Comparison of ENCODE assay signal across 21 mouse cellular contexts in genomic region chr14:26547516-26548488, GRCm38 (mm10). TPM values are rescaled to one million over a fixed set of nuclear protein-coding genes. Genes with fewer than 3 reads are reported as not detected.
DNase-seq lines count a peak whose midpoint lies in the region; ATAC-seq and TF ChIP-seq lines count a peak whose summit lies in the region.
"Had no signal": no experiment of that assay in that cellular context is flagged by ENCODE, and none has a peak within 500 bp of the region (broad histone marks: within the 10 kb centered on the region; RNA-seq: fewer than 3 reads in every experiment).

No protein-coding gene starts in this region.

- no peak overlapping the region for H3K9ac ChIP-seq in liver, postnatal 0 days (replicated peaks)
- H3K9ac ChIP-seq in liver, embryonic 11.5 days (ENCODE audit: low read depth, low read length), result no peak overlapping the region
- no peak overlapping the region for H3K9ac ChIP-seq in stomach, embryonic 15.5 days
- no peak overlapping the region for H3K9ac ChIP-seq in hindbrain, embryonic 13.5 days
- H3K9ac ChIP-seq: embryonic facial prominence, embryonic 13.5 days; forebrain, embryonic 12.5 days; heart, embryonic 13.5 days; hindbrain, embryonic 12.5 days had no signal

- no peak for TF ChIP-seq CTCF in liver, postnatal 0 days (IDR thresholded peaks at IDR 0.05; ENCODE audit: low read depth)

- no peaks in the 10 kb centered on the region for H3K36me3 ChIP-seq in liver, postnatal 0 days (replicated peaks; ENCODE audit: insufficient read depth, low read length)
- no peaks in the 10 kb centered on the region for H3K36me3 ChIP-seq in liver, embryonic 11.5 days (ENCODE audit: control insufficient read depth, insufficient read depth, low read length)
- H3K36me3 ChIP-seq in stomach, embryonic 15.5 days, result no peaks in the 10 kb centered on the region
- H3K36me3 ChIP-seq in hindbrain, embryonic 13.5 days, result no peaks in the 10 kb centered on the region
- H3K36me3 ChIP-seq: embryonic facial prominence, embryonic 13.5 days; forebrain, embryonic 12.5 days; heart, embryonic 13.5 days; hindbrain, embryonic 12.5 days had no signal

- ATAC-seq in liver, postnatal 0 days, result peak; percentile 82
- ATAC-seq in liver, embryonic 11.5 days (replicated peaks; ENCODE audit: low FRiP score), result no peak
- ATAC-seq in stomach, embryonic 15.5 days (ENCODE audit: insufficient read depth, low FRiP score, low read depth), result peak; percentile 58; the same call in 1 of the 2 replicates
- no peak for ATAC-seq in hindbrain, embryonic 13.5 days (ENCODE audit: low FRiP score)
- ATAC-seq: activated CD4-positive, CD25-positive, alpha-beta regulatory T cell, adult 4 months; forebrain, embryonic 16.5 days; hindbrain, postnatal 0 days; Patski had no signal

- H3K4me1 ChIP-seq in liver, postnatal 0 days (ENCODE audit: insufficient read depth), result no peaks in the 10 kb centered on the region
- H3K4me1 ChIP-seq in liver, embryonic 11.5 days (replicated peaks; ENCODE audit: control insufficient read depth, insufficient read depth, low read length), result no peaks in the 10 kb centered on the region
- H3K4me1 ChIP-seq in stomach, embryonic 15.5 days, result no peaks in the 10 kb centered on the region
- H3K4me1 ChIP-seq in hindbrain, embryonic 13.5 days (replicated peaks), result no peaks in the 10 kb centered on the region
- H3K4me1 ChIP-seq: embryonic facial prominence, embryonic 13.5 days; forebrain, embryonic 12.5 days; heart, embryonic 13.5 days; hindbrain, embryonic 12.5 days had no signal

- WGBS in liver, postnatal 0 days (ENCODE audit: insufficient replicate concordance), result 67% methylated on average over 10 of the region's 10 CpGs
- WGBS in liver, embryonic 11.5 days, result 79% methylated on average over 10 of the region's 10 CpGs
- 67% methylated on average over 10 of the region's 10 CpGs for WGBS in stomach, embryonic 15.5 days
- WGBS in hindbrain, embryonic 13.5 days, result 86% methylated on average over 10 of the region's 10 CpGs

- no peaks in the 10 kb centered on the region for H3K27me3 ChIP-seq in liver, postnatal 0 days (ENCODE audit: insufficient read depth, low read length)
- no peaks in the 10 kb centered on the region for H3K27me3 ChIP-seq in liver, embryonic 11.5 days (replicated peaks; ENCODE audit: control insufficient read depth, insufficient read depth, low read length)
- no peaks in the 10 kb centered on the region for H3K27me3 ChIP-seq in stomach, embryonic 15.5 days (replicated peaks)
- H3K27me3 ChIP-seq in hindbrain, embryonic 13.5 days, result no peaks in the 10 kb centered on the region
- H3K27me3 ChIP-seq: CH12.LX; embryonic facial prominence, embryonic 13.5 days; heart, embryonic 13.5 days; hindbrain, embryonic 12.5 days; Patski had no signal

- no peak overlapping the region; the same call in 1 of the 2 replicates for H3K27ac ChIP-seq in liver, postnatal 0 days (ENCODE audit: low read depth)
- H3K27ac ChIP-seq in liver, embryonic 11.5 days (ENCODE audit: low read depth, low read length), result no peak overlapping the region
- H3K27ac ChIP-seq in stomach, embryonic 15.5 days, result no peak overlapping the region
- H3K27ac ChIP-seq in hindbrain, embryonic 13.5 days, result no peak overlapping the region
- H3K27ac ChIP-seq: embryonic facial prominence, embryonic 13.5 days; forebrain, embryonic 12.5 days; heart, embryonic 13.5 days; hindbrain, embryonic 12.5 days; hindbrain, postnatal 0 days had no signal

- H3K4me3 ChIP-seq in liver, postnatal 0 days (ENCODE audit: low read depth, low read length), result no peak overlapping the region
- no peak overlapping the region for H3K4me3 ChIP-seq in liver, embryonic 11.5 days (ENCODE audit: low read depth, low read length)
- no peak overlapping the region for H3K4me3 ChIP-seq in stomach, embryonic 15.5 days (replicated peaks)
- H3K4me3 ChIP-seq in hindbrain, embryonic 13.5 days, result no peak overlapping the region
- H3K4me3 ChIP-seq: embryonic facial prominence, embryonic 13.5 days; forebrain, embryonic 12.5 days; heart, embryonic 13.5 days; hindbrain, embryonic 12.5 days had no signal

- TF ChIP-seq EP300 in liver, postnatal 0 days (IDR thresholded peaks at IDR 0.05; ENCODE audit: low read depth), result no peak

- no peaks in the 10 kb centered on the region for H3K9me3 ChIP-seq in liver, postnatal 0 days (ENCODE audit: low read length)
- H3K9me3 ChIP-seq in liver, embryonic 11.5 days (ENCODE audit: control insufficient read depth, low read length), result no peaks in the 10 kb centered on the region
- no peaks in the 10 kb centered on the region for H3K9me3 ChIP-seq in stomach, embryonic 15.5 days
- H3K9me3 ChIP-seq in hindbrain, embryonic 13.5 days, result no peaks in the 10 kb centered on the region
- H3K9me3 ChIP-seq: embryonic facial prominence, embryonic 13.5 days; forebrain, embryonic 12.5 days; heart, embryonic 13.5 days; hindbrain, embryonic 12.5 days had no signal

- no peak overlapping the region for H3K4me2 ChIP-seq in liver, postnatal 0 days (ENCODE audit: low read depth, low read length)
- no peak overlapping the region for H3K4me2 ChIP-seq in liver, embryonic 11.5 days
- H3K4me2 ChIP-seq in stomach, embryonic 15.5 days, result no peak overlapping the region
- H3K4me2 ChIP-seq in hindbrain, embryonic 13.5 days, result no peak overlapping the region
- H3K4me2 ChIP-seq: embryonic facial prominence, embryonic 13.5 days; forebrain, embryonic 12.5 days; heart, embryonic 13.5 days; hindbrain, embryonic 12.5 days had no signal

- peak; percentile 28 for DNase-seq in adrenal gland, postnatal 10 days
- no peak for DNase-seq in adrenal gland, adult 8-10 months
- no peak for DNase-seq in liver, postnatal 0 days
- no peak for DNase-seq in liver, embryonic 11.5 days (ENCODE audit: low spot score)
- DNase-seq in embryo, embryonic 11 days, result no peak
- DNase-seq: cerebellum, adult 11-12 months; cerebellum, adult 9-10 months; cerebellum, postnatal 25 days; gastrocnemius, postnatal 25 days; heart, postnatal 4 days had no signal

RNA-seq across cellular contexts. Expression of gene Slmap, which starts 13.1 kb away (rescaled TPM):
- total RNA-seq in adrenal gland, postnatal 10 days (2021), result 100 to 1,000 TPM in 1 of 2 experiments, 10 to 100 TPM in 1; 96.7 to 114 TPM
- 10 to 100 TPM; 71.2 to 93.9 (median 81.5) TPM for total RNA-seq in adrenal gland, adult 8-10 months (2022)
- 11.7 and 12.3 TPM in 2 replicates for polyA plus RNA-seq in liver, postnatal 0 days (2015; fragmentation: Nextera tagmentation; extraction: Ambion mirVana)
- 27.5 and 28.4 TPM in 2 replicates for polyA plus RNA-seq in liver, embryonic 11.5 days (2014; fragmentation: Nextera tagmentation; extraction: Ambion mirVana)
- polyA plus RNA-seq in stomach, embryonic 15.5 days (2015; fragmentation: Nextera tagmentation; extraction: Ambion mirVana), result 48.3 and 49.9 TPM in 2 replicates
- 11.4 and 13.3 TPM in 2 replicates for polyA plus RNA-seq in hindbrain, embryonic 13.5 days (2015; fragmentation: Nextera tagmentation; extraction: Ambion mirVana)

RNA-seq across cellular contexts. Expression of gene Dennd6a, which starts 25.9 kb away (rescaled TPM):
- total RNA-seq in adrenal gland, postnatal 10 days (2021), result 10 to 100 TPM; 31.8 to 36.1 TPM
- 10 to 100 TPM; 31.6 to 44.2 (median 40.0) TPM for total RNA-seq in adrenal gland, adult 8-10 months (2022)
- polyA plus RNA-seq in liver, postnatal 0 days (2015; fragmentation: Nextera tagmentation; extraction: Ambion mirVana), result 9.9 and 11.8 TPM in 2 replicates
- 24.8 and 27.8 TPM in 2 replicates for polyA plus RNA-seq in liver, embryonic 11.5 days (2014; fragmentation: Nextera tagmentation; extraction: Ambion mirVana)
- 34.4 and 36.0 TPM in 2 replicates for polyA plus RNA-seq in stomach, embryonic 15.5 days (2015; fragmentation: Nextera tagmentation; extraction: Ambion mirVana)
- 20.6 and 20.9 TPM in 2 replicates for polyA plus RNA-seq in hindbrain, embryonic 13.5 days (2015; fragmentation: Nextera tagmentation; extraction: Ambion mirVana)

Comparison
In these comparisons a context has a peak if more than half of its experiments do, and no peak if none do; other contexts are left out.
1. ATAC-seq: peak in liver, postnatal 0 days (single experiment) and stomach, embryonic 15.5 days (single experiment); none in liver, embryonic 11.5 days (single experiment) and hindbrain, embryonic 13.5 days (single experiment).